Mouse (Mus musculus) liver, embryonic 11.5 days (tissue): ENCODE results near the gene Pigl. TPM values are rescaled to one million over a fixed set of nuclear protein-coding genes. Genes with fewer than 3 reads are reported as not detected.
"Not testable (repeated sequence)": the region's sequence is repeated elsewhere in the genome, so short reads cannot be mapped to it uniquely, and the experiment has no call there.

ENCODE experiments used
- ATAC-seq: fragments of 200-750 bp; cut with Nextera tagmentation; replicated peaks from 2 replicates; pipeline ENCODE4 v1.8.0; 2017; ENCODE audit warnings: moderate number of reproducible peaks, mild to moderate bottlenecking, moderate TSS enrichment, moderate library complexity; ENCODE audit not compliant: low FRiP score
- DNase-seq: peaks from one replicate; pipeline ENCODE4 v3.0.0-alpha.2; 2017; ENCODE audit warnings: low spot score
- H3K27ac ChIP-seq: fragments of 300-500 bp; sonication (generic); 2 replicates; pipeline ENCODE4 v1.5.1; 2014; ENCODE audit warnings: mild to moderate bottlenecking, low read depth, low read length, control low read depth
- H3K27me3 ChIP-seq: fragments of 300-500 bp; sonication (generic); replicated peaks from 2 replicates; pipeline ENCODE4 v1.6.1; 2014; ENCODE audit warnings: low read length, mixed read lengths; ENCODE audit not compliant: control insufficient read depth, insufficient read depth
- H3K36me3 ChIP-seq: fragments of 300-500 bp; sonication (generic); 2 replicates; pipeline ENCODE4 v1.6.1; 2014; ENCODE audit warnings: mild to moderate bottlenecking, low read length, moderate library complexity, mixed read lengths; ENCODE audit not compliant: control insufficient read depth, insufficient read depth
- H3K4me1 ChIP-seq: fragments of 300-500 bp; sonication (generic); replicated peaks from 2 replicates; pipeline ENCODE4 v1.6.1; 2014; ENCODE audit warnings: low read length, mixed read lengths; ENCODE audit not compliant: control insufficient read depth, insufficient read depth
- H3K4me2 ChIP-seq: fragments of 300-500 bp; sonication (generic); 2 replicates; pipeline ENCODE4 v1.6.1; 2014; ENCODE audit warnings: mild to moderate bottlenecking, control low read depth, moderate library complexity
- H3K4me3 ChIP-seq: fragments of 300-500 bp; sonication (generic); 2 replicates; pipeline ENCODE4 v1.5.1; 2014; ENCODE audit warnings: low read depth, low read length, control low read depth
- H3K9ac ChIP-seq: fragments of 300-500 bp; sonication (generic); 2 replicates; pipeline ENCODE4 v1.6.1; 2014; ENCODE audit warnings: low read depth, low read length, control low read depth
- H3K9me3 ChIP-seq: fragments of 300-500 bp; sonication (generic); 2 replicates; pipeline ENCODE4 v1.6.1; 2016; ENCODE audit warnings: low read length, inconsistent platforms, mixed read lengths; ENCODE audit not compliant: control insufficient read depth
- WGBS: fragments of 180-500 bp; shearing (Covaris S2); extraction: QIAGEN DNeasy Blood & Tissue Kit; methylation state at CpG from one replicate; pipeline ENCODE4 v1.1.7; 2014; 5-methylcytosine and 5-hydroxymethylcytosine counted together
- polyA plus RNA-seq: library from polyadenylated mRNA; unstranded; fragments of >200 nt; fragmentation: Nextera tagmentation; extraction: Ambion mirVana; gene quantifications from 2 replicates; pipeline ENCODE4 v1.2.1, GENCODE M21; 2014

Pigl gene
- polyA plus RNA-seq, 1 experiment from 2014 or later: 15.7 TPM

- H3K27ac ChIP-seq: not testable (repeated sequence)
These were observed 4.3 kb downstream of the Pigl start for GRCm38 (mm10) chr11:62462529-62462928.

GRCm38 (mm10) chr11:62463225-62463915 lies 5.1 kb downstream of the Pigl start:
- no peaks in the 10 kb centered on the region for H3K36me3 ChIP-seq
- H3K4me1 ChIP-seq: peaks cover 36% of the 10 kb centered on the region
- no peak for DNase-seq
- WGBS: 59% methylated on average over 2 of the region's 2 CpGs
- H3K4me2 ChIP-seq: no peak overlapping the region
- no peak for ATAC-seq
- H3K9ac ChIP-seq: no peak overlapping the region
- no peaks in the 10 kb centered on the region for H3K27me3 ChIP-seq
- no peaks in the 10 kb centered on the region for H3K9me3 ChIP-seq
- H3K4me3 ChIP-seq: no peak overlapping the region
- no peak overlapping the region for H3K27ac ChIP-seq

More at GRCm38 (mm10) chr11:62462529-62462928, 4.3 kb downstream of the Pigl start:
- peaks cover 36% of the 10 kb centered on the region for H3K4me1 ChIP-seq
- ATAC-seq, H3K4me2 ChIP-seq, H3K9me3 ChIP-seq, H3K36me3 ChIP-seq, H3K27me3 ChIP-seq, DNase-seq, H3K9ac ChIP-seq, H3K4me3 ChIP-seq: not testable (repeated sequence)
- 94% methylated on average over 1 of the region's 1 CpGs for WGBS

DNA sequence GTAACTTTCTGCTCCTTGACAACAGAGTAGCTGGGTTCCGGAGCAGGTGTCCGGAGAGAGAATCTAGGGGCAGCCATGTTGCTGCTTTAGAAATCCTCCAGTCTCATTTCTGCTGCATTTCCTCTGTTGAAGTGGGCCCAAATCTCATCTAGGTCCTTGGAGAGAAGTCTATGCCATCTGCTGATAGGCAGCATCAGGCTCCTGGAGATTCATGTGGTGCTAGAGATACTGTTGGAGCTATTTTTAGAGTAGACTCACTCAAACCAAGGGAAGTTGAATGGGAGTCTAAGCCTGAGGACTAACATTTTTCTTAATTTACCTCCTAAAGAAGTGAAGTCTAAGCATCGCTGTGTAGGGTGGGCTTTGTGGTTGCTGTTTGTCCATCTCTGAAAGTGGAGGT lies 6.4 kb downstream of the Pigl start:
- H3K4me2 ChIP-seq: peak overlapping the region; percentile 52
- no peaks in the 10 kb centered on the region for H3K9me3 ChIP-seq
- peaks cover 36% of the 10 kb centered on the region for H3K4me1 ChIP-seq
- WGBS: 51% methylated on average over 3 of the region's 3 CpGs
- H3K27ac ChIP-seq: peak overlapping the region; percentile 86
- no peak overlapping the region for H3K4me3 ChIP-seq
- H3K36me3 ChIP-seq: no peaks in the 10 kb centered on the region
- no peak for DNase-seq
- H3K9ac ChIP-seq: peak overlapping the region; percentile 5; the same call in 1 of the 2 replicates
- peak; percentile 80 for ATAC-seq
- no peaks in the 10 kb centered on the region for H3K27me3 ChIP-seq

GRCm38 (mm10) chr11:62465849-62466248 lies 7.6 kb downstream of the Pigl start:
- no peaks in the 10 kb centered on the region for H3K9me3 ChIP-seq
- no peaks in the 10 kb centered on the region for H3K27me3 ChIP-seq
- H3K4me2 ChIP-seq: peak overlapping the region; percentile 35
- 0 out of 2 replicates have a peak overlapping the region, but pooled peaks have one; percentile 3 for H3K9ac ChIP-seq
- ATAC-seq (peak; percentile 65), DNase-seq (no peak)
- H3K4me3 ChIP-seq: no peak overlapping the region
- H3K36me3 ChIP-seq: no peaks in the 10 kb centered on the region
- H3K27ac ChIP-seq: peak overlapping the region; percentile 86
- WGBS: 50% methylated on average over 3 of the region's 3 CpGs
- H3K4me1 ChIP-seq: peaks cover 32% of the 10 kb centered on the region

GRCm38 (mm10) chr11:62466546-62466945 lies 8.3 kb downstream of the Pigl start:
- DNase-seq (peak; percentile 40), ATAC-seq (peak; percentile 83)
- no peaks in the 10 kb centered on the region for H3K27me3 ChIP-seq
- no peak overlapping the region for H3K4me3 ChIP-seq
- H3K4me2 ChIP-seq: peak overlapping the region; percentile 35
- H3K27ac ChIP-seq: peak overlapping the region; percentile 86
- H3K9me3 ChIP-seq: no peaks in the 10 kb centered on the region
- WGBS: 47% methylated on average over 3 of the region's 3 CpGs
- H3K36me3 ChIP-seq: no peaks in the 10 kb centered on the region
- H3K9ac ChIP-seq: peak overlapping the region; percentile 7; the same call in 1 of the 2 replicates
- H3K4me1 ChIP-seq: peaks cover 32% of the 10 kb centered on the region

DNA sequence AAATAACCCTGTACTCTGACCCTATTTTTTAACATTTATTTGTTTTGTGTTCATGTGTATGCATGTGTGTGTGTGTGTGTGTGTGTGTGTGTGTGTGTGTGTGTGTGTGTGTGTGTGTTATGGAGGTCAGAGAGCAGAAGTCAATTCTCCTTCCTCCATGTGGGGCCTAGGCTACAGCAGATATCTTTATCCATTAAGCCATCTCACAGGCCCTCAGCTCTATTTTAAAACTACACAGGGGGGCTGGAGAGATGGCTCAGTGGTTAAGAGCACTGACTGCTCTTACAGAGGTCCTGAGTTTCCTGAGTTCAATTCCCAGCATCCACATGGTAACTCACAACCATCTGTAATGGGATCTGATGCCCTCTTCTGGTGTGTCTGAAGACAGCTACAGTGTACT lies 9.0 kb downstream of the Pigl start:
- not testable (repeated sequence) for H3K27me3 ChIP-seq, H3K9me3 ChIP-seq, H3K9ac ChIP-seq, H3K4me3 ChIP-seq, ATAC-seq, H3K4me2 ChIP-seq, DNase-seq, H3K36me3 ChIP-seq
- peak overlapping the region; percentile 86 for H3K27ac ChIP-seq
- peaks cover 32% of the 10 kb centered on the region for H3K4me1 ChIP-seq

DNA sequence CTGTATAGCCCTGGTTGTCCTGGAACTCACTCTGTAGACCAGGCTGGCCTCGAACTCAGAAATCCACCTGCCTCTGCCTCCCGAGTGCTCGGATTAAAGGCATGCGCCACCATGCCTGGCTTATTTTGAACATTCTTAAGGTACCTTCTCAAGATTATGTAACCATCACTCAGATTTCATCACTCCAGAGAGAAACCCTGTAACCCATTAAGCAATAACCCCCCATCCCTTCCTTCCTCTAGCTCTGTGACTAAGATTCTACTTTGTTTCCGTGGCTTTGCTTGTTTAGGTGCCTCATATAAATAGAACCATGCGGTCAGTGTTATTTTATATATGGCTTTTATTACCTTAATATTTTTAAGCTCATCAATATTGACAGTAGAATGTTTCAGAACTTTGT lies 12.2 kb downstream of the Pigl start:
- 88% methylated on average over 6 of the region's 6 CpGs for WGBS
- Histone ChIP-seq H3K4me2 (no peak overlapping the region), H3K27me3 (no peaks in the 10 kb centered on the region), H3K27ac (no peak overlapping the region), H3K4me3 (no peak overlapping the region), H3K9me3 (no peaks in the 10 kb centered on the region), H3K4me1 (peaks cover 17% of the 10 kb centered on the region), H3K36me3 (no peaks in the 10 kb centered on the region), H3K9ac (no peak overlapping the region)
- ATAC-seq (no peak), DNase-seq (no peak)

DNA sequence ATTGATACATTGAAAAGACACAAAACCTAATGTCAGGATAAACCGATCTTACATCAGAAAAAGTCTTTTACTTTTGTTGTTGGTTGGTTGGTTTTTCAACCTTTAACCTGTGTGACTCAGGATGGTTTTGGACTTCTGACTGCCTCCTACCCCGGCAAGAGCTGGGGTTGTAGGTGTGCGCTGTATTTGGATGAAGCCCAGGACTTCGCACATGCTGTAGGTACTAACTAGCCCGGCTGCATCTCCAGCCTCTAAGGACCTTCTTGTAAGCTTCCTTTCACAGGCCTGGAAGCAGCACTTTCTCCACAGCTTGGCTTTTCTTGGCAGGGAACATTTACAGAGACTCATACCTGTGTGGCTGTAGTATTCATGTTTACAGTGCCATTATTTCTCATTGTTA lies 15.3 kb downstream of the Pigl start:
- Histone ChIP-seq H3K4me1 (no peaks in the 10 kb centered on the region), H3K36me3 (no peaks in the 10 kb centered on the region), H3K27ac (no peak overlapping the region), H3K9me3 (no peaks in the 10 kb centered on the region), H3K4me3 (no peak overlapping the region), H3K27me3 (no peaks in the 10 kb centered on the region), H3K4me2 (no peak overlapping the region), H3K9ac (no peak overlapping the region)
- 92% methylated on average over 5 of the region's 5 CpGs for WGBS
- DNase-seq: no peak
- ATAC-seq: no peak

GRCm38 (mm10) chr11:62476156-62476555 lies 17.9 kb downstream of the Pigl start:
- no peak overlapping the region for H3K9ac ChIP-seq
- no peak overlapping the region for H3K4me3 ChIP-seq
- no peaks in the 10 kb centered on the region for H3K9me3 ChIP-seq
- no peak overlapping the region for H3K4me2 ChIP-seq
- H3K27ac ChIP-seq: no peak overlapping the region
- H3K27me3 ChIP-seq: no peaks in the 10 kb centered on the region
- DNase-seq (no peak), ATAC-seq (no peak)
- H3K4me1 ChIP-seq: no peaks in the 10 kb centered on the region
- 93% methylated on average over 4 of the region's 4 CpGs for WGBS
- no peaks in the 10 kb centered on the region for H3K36me3 ChIP-seq
